Mouse (Mus musculus) natural killer cell, adult 2 months (primary cell): ENCODE measurements around the gene Col23a1.

Experiments used
- DNase-seq, 2 experiments: peaks; one replicate each; pipeline ENCODE4 v3.0.0; 2022; ENCODE audit warnings: low spot score in 2 of 2

Gene Col23a1

GRCm38 (mm10) chr11:51388892-51389340, 99.2 kb downstream of the Col23a1 start:
- DNase-seq, result no peak

GRCm38 (mm10) chr11:51389763-51390162, 100.0 kb downstream of the Col23a1 start:
- no peak for DNase-seq

DNA sequence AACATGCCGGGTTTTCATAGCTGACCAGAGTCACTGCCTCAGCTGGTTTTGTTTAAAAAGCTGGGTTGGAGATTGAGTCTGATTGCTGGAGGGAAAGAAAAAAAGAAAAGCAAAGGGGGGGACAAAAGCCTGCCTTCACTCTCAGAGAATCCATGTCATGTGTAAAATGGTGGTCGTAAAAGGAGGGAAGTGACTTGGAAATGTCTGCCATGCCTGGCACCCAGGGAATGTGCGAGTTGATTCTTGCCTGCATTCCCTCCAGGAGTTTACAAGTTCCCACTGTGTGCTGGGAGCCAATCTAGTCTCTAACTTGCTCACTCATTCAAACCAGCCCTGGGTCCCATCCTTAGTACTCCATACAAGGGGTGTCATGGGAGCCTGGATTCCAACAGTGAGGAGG, 100.8 kb downstream of the Col23a1 start:
- DNase-seq, result no peak

DNA sequence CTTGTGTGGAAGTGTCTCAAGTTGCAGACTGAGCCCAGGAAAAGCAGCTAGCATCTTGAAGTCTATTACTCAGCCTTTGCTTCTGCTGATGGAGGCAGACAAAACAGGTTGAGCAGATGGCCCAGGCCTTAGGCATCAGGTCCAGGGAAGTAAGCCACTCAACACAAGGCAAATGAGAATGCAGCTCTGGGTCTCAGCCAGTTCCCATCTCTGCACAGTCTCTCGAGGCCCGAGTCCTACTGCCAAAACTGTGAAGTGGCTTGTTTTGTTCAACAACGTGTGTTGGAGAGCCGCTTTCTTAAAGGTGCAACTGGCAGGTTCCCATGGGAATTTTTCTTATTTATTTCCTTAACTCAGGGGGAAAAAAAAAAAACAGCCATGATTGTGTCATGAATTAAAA, 101.8 kb downstream of the Col23a1 start:
- no peak for DNase-seq

GRCm38 (mm10) chr11:51394301-51394865, 104.7 kb downstream of the Col23a1 start:
- no peak for DNase-seq

DNA sequence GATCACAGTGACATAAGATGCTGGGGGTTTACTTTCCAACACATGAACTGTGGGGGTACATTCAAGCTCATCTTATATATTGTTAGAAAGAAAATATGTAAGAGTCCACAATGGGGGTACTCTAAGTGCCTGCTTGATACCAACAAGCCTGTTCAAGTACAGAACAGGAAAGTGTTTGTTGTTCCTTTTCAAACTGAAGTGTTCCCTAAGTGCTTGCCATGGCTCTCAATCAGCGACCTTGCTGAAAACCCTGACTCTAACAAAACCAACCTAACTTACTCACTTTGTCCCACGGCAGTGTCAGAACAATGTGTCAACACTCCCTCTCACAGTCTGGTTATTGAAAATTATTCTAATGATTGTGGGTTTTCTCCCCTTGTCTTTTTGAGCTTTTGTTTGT, 106.7 kb downstream of the Col23a1 start:
- DNase-seq, result no peak

GRCm38 (mm10) chr11:51398084-51398483, 108.4 kb downstream of the Col23a1 start:
- no peak for DNase-seq

GRCm38 (mm10) chr11:51400356-51400755, 110.6 kb downstream of the Col23a1 start:
- no peak for DNase-seq

DNA sequence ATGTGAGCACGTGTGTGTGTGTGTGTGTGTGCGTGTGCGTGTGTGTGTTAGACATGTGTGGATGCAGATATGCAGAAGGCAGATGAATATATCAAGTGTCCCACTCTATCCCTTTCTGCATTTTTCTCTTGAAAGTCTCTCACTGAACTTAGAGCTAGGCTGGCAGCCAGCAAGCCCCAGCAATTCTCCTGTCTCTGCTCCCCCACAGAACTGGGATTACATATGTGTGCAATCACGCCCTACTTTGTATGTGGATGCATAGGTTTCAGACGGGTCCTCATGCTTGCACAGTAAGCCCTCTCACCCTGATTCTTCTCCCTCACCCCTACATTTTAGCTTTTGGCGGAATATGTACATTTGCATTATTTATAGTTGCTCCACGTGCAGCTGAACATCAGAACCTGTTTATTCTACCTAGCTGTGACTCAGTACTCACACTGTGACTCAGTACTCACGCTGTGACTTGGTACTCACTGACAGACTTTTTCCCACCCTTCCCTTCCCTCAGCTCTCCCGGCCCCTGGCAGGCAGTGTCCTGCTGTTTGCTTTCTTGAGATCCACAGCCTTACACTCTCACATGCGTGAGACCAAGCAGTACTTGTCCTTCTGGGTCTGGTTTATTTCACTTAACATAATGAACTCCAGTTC, 111.9 kb downstream of the Col23a1 start:
- no peak for DNase-seq

DNA sequence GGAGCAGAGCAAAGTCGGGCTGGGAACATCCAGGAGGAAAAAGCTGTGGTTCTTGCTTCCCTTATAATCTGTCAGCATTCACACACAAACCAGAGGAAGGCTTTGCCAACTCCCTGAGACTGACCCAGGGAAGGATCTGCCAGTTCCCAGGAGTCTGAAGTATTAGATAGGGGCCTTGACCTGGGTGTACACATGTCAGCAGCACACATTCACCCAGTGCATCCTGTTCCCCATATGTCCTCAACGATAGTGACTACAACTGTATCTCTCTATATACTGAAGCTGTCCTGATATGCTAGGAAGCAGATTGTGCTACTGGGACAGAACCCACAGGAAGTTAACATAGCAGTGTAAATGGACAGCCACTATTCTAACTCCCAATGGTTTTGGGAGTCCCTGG, 114.2 kb downstream of the Col23a1 start:
- no peak for DNase-seq

- DNase-seq, result no peak
Observed at GRCm38 (mm10) chr11:51404865-51405440, 115.2 kb downstream of the Col23a1 start.

GRCm38 (mm10) chr11:51406531-51406930, 116.8 kb downstream of the Col23a1 start:
- DNase-seq, result no peak

- DNase-seq, result no peak
Observed at GRCm38 (mm10) chr11:51407351-51407750, 117.6 kb downstream of the Col23a1 start.

- DNase-seq, result no peak
Observed at GRCm38 (mm10) chr11:51410771-51411170, 121.1 kb downstream of the Col23a1 start.

- DNase-seq, result no peak
Observed at GRCm38 (mm10) chr11:51414520-51414919, 124.8 kb downstream of the Col23a1 start.

DNA sequence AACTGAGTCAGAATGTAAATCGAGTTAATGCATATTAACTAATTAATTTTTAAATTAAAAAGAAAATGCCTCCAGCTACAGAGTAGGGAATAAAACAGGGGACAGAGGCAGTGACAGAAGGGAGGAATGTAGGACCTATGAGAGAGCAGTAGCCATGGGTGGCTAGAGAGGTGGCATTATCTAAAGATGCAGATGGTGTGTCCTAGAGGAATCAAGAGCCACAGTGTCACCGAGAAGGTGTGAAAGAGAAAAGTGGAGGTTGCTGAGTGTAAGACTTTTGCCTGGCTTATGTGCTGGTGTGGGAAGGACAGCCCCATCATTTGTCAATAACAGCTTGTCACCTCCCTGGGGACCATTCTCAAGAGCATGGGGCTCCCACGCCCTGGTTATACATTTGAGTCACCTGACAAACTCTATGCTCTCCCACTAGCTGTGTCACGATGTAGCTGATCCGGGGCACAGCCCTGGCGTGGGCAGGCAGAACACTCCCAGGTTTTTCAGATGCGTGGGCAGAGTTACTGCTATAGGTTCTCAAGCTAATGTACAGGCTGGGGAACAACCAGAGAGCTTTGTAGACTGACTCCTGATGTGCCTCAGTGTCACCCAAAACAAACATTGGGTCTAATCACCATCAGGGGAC, 125.4 kb downstream of the Col23a1 start:
- no peak for DNase-seq

DNA sequence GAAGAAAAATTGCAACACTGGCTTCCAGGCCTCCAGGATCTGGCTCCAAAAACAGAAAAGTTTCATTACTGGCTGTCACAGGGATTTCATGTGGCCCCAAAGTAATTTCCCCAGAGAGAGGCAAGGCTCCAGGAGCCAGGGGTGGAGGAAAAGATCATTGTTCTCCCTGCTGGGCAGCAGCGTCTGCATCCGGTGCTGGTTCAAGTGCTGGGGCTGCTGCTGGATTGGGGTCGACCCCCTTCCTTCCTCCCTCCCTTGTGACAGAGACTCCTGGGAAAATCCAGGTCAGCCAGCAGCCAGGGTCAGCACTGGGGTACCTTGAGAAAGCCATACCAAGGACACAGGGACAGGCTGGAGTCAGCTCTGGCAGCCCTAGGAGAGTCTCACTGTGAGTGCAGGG, 129.1 kb downstream of the Col23a1 start:
- no peak for DNase-seq

- DNase-seq, result no peak
Observed at GRCm38 (mm10) chr11:51421878-51422277, 132.2 kb downstream of the Col23a1 start.

GRCm38 (mm10) chr11:51422713-51423112, 133.0 kb downstream of the Col23a1 start:
- DNase-seq, result no peak

- DNase-seq, result no peak
Observed at GRCm38 (mm10) chr11:51426155-51426554, 136.4 kb downstream of the Col23a1 start.

GRCm38 (mm10) chr11:51429428-51430179, 139.9 kb downstream of the Col23a1 start:
- no peak for DNase-seq

DNA sequence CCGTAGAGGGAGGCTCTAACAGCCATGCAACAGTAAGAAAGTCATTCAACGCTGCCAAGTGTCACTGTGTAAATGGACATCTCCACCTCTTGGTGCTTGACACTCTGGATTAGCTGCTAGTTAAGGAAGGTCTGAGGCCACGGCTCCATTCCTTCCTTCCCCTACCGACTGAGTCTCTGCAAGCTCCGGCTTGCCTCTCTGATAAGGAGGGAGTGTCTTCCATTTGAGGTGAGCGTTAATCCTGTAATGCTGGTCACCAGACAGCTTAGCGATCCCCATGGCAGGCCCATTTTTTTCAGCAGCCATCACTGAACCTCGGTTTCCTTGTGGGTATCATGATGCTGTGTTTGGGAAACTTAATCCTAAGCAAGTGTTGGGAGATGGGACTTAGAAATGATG, 140.5 kb downstream of the Col23a1 start:
- no peak for DNase-seq
